Mouse (Mus musculus) neural tube, embryonic 14.5 days (tissue): ENCODE data around the gene Kcnk5. TPM values are rescaled to one million over a fixed set of nuclear protein-coding genes. Genes with fewer than 3 reads are reported as not detected.

Source experiments
- ATAC-seq: fragments of 200-750 bp; cut with Nextera tagmentation; 2 replicates; pipeline ENCODE4 v1.8.0; 2017; ENCODE audit warnings: low read depth, mild to moderate bottlenecking, moderate TSS enrichment, moderate library complexity
- H3K27ac ChIP-seq: fragments of 300-500 bp; sonication (generic); 2 replicates; pipeline ENCODE4 v1.5.1; 2014; ENCODE audit warnings: low read depth, mild to moderate bottlenecking, control low read depth, low read length, moderate library complexity, mixed read lengths
- H3K27me3 ChIP-seq: fragments of 300-500 bp; sonication (generic); 2 replicates; pipeline ENCODE4 v1.6.1; 2014; ENCODE audit warnings: low read length; ENCODE audit not compliant: control insufficient read depth, insufficient read depth
- H3K36me3 ChIP-seq: fragments of 300-500 bp; sonication (generic); 2 replicates; pipeline ENCODE4 v1.6.1; 2014; ENCODE audit warnings: low read length, mixed read lengths; ENCODE audit not compliant: control insufficient read depth, insufficient read depth
- H3K4me1 ChIP-seq: fragments of 300-500 bp; sonication (generic); 2 replicates; pipeline ENCODE4 v1.6.1; 2014; ENCODE audit warnings: low read length; ENCODE audit not compliant: control insufficient read depth, insufficient read depth
- H3K4me2 ChIP-seq: fragments of 300-500 bp; sonication (generic); 2 replicates; pipeline ENCODE4 v1.6.1; 2014; ENCODE audit warnings: mild to moderate bottlenecking, low read depth, low read length, control low read depth
- H3K4me3 ChIP-seq: fragments of 300-500 bp; sonication (generic); 2 replicates; pipeline ENCODE4 v1.5.1; 2014; ENCODE audit warnings: low read depth, low read length, control low read depth, mixed read lengths
- H3K9ac ChIP-seq: fragments of 300-500 bp; sonication (generic); replicated peaks from 2 replicates; pipeline ENCODE4 v1.6.1; 2014; ENCODE audit warnings: low read depth, mild to moderate bottlenecking, control low read depth, low read length, mixed read lengths
- H3K9me3 ChIP-seq: fragments of 300-500 bp; sonication (generic); 2 replicates; pipeline ENCODE4 v1.6.1; 2016; ENCODE audit warnings: low read length; ENCODE audit not compliant: control insufficient read depth
- WGBS: fragments of 180-500 bp; shearing (Covaris S2); extraction: QIAGEN DNeasy Blood & Tissue Kit; methylation state at CpG from one replicate; pipeline ENCODE4 v1.1.7; 2014; 5-methylcytosine and 5-hydroxymethylcytosine counted together
- polyA plus RNA-seq: library from polyadenylated mRNA; unstranded; fragments of >200 nt; fragmentation: Nextera tagmentation; extraction: Ambion mirVana; gene quantifications from 2 replicates; pipeline ENCODE4 v1.2.1, GENCODE M21; 2014

Kcnk5 gene
- polyA plus RNA-seq, 1 experiment from 2014 or later, result 0.32 TPM

DNA sequence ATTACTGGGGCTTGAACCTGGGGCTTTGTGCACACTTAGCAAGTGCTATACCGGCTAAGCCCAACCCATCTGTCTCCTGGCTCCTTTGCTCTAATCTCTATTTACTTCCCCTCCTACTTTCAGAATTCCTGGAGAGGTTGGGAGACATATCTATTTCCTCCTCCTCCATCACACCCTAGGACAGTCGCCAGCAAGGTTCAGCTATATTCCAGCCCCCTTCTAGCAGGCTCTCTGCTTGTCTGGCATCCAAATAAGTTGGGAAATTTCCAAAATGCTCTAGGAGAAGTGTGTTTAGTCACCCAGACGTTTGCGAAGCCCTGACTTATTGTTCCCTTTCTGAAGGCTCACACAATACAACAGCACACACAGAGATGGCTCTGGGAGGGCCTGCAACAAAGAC, 78.4 kb downstream of the Kcnk5 start:
- Histone ChIP-seq H3K4me3 (no peak overlapping the region), H3K4me1 (no peaks in the 10 kb centered on the region), H3K27ac (no peak overlapping the region), H3K27me3 (no peaks in the 10 kb centered on the region), H3K9ac (no peak overlapping the region), H3K36me3 (no peaks in the 10 kb centered on the region), H3K4me2 (no peak overlapping the region), H3K9me3 (no peaks in the 10 kb centered on the region)
- no peak for ATAC-seq
- 52% methylated on average over 4 of the region's 4 CpGs for WGBS

DNA sequence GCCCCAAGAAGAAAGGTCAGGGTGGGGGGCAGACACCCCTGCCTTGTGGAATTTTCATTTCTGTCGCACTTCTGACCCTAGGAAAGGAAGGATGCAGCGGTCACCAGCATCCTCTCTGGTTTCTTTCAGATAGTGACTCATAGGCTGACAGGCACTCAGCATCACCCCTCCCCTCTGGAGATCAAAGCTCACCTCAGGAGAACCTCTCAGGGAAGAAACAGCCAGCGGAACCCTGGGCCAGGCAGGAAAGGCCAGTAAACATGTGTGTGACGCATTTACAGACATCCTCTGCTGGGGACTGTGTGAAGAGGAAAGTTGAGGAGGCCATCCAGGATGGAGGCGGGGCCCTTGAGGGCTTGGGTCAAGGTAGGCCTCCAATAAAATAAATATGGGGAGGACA, 83.5 kb downstream of the Kcnk5 start:
- Histone ChIP-seq H3K4me1 (no peaks in the 10 kb centered on the region), H3K4me2 (no peak overlapping the region), H3K4me3 (no peak overlapping the region), H3K27me3 (no peaks in the 10 kb centered on the region), H3K36me3 (no peaks in the 10 kb centered on the region), H3K9me3 (no peaks in the 10 kb centered on the region), H3K27ac (no peak overlapping the region), H3K9ac (no peak overlapping the region)
- no peak for ATAC-seq
- 61% methylated on average over 5 of the region's 5 CpGs for WGBS

DNA sequence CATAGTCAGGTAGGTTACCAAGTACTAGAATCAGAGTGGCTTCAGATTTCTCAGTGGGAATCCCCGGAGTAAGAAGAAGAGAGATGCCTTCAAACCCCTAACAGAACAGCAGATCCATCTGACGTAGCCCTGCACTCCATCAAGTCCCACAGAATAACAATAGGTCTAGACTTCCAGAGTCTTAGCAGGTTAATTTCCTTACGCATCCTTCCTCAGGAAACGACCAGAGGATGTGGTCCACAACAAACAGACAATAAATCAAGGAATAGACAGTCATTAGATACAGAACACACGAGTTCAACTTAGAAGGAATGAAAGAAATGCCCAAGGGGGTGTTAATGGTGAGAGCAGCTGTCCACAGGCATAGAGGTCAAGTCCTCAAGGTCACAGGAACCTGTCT, 86.7 kb downstream of the Kcnk5 start:
- Histone ChIP-seq H3K4me3 (no peak overlapping the region), H3K4me1 (no peaks in the 10 kb centered on the region), H3K4me2 (no peak overlapping the region), H3K27me3 (no peaks in the 10 kb centered on the region), H3K36me3 (no peaks in the 10 kb centered on the region), H3K27ac (no peak overlapping the region), H3K9ac (no peak overlapping the region), H3K9me3 (no peaks in the 10 kb centered on the region)
- 49% methylated on average over 5 of the region's 5 CpGs for WGBS
- no peak for ATAC-seq

DNA sequence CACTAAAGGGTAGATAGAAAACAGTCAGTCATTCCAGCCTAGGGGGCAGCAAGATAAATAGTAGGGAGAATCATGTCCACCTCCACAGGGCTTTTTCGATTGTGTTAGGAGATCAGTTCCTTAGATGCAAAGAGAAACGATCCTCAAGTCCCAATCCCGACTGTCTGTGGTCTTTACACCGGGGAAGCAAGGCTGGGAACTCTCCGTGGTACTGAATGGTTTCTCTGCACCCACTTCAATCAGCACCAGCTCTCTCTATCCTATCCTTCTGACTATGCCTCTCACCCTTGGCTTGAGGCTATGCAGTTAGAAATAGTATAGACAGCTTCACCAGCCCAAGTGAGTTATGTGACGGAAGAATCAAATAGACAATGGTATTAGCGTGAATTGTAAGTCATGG, 88.1 kb downstream of the Kcnk5 start:
- no peak overlapping the region for H3K9ac ChIP-seq
- H3K4me1 ChIP-seq, result no peaks in the 10 kb centered on the region
- no peak overlapping the region for H3K4me3 ChIP-seq
- H3K36me3 ChIP-seq, result no peaks in the 10 kb centered on the region
- no peak overlapping the region for H3K4me2 ChIP-seq
- no peak overlapping the region for H3K27ac ChIP-seq
- H3K27me3 ChIP-seq, result no peaks in the 10 kb centered on the region
- no peak for ATAC-seq
- WGBS, result 20% methylated on average over 7 of the region's 7 CpGs
- no peaks in the 10 kb centered on the region for H3K9me3 ChIP-seq

Other genes starting within 250 kb of the Kcnk5 start
- 338 and 451 TPM in 2 replicates for gene Gng2, start 204.2 kb downstream of the Kcnk5 start, polyA plus RNA-seq
- gene Saysd1, start 43.3 kb downstream of the Kcnk5 start, polyA plus RNA-seq, result 15.5 and 16.0 TPM in 2 replicates
- gene Kcnk16, start 87.4 kb upstream of the Kcnk5 start, polyA plus RNA-seq, result not detected in 2 replicates
- 9.8 and 10.5 TPM in 2 replicates for gene Nudt13, start 112.9 kb upstream of the Kcnk5 start, polyA plus RNA-seq
- 59.2 and 60.6 TPM in 2 replicates for gene Ecd, start 166.3 kb upstream of the Kcnk5 start, polyA plus RNA-seq
- 45.4 and 48.4 TPM in 2 replicates for gene Fam149b, start 166.4 kb upstream of the Kcnk5 start, polyA plus RNA-seq
- 73.8 and 111 TPM in 2 replicates for gene Dnajc9, start 207.1 kb upstream of the Kcnk5 start, polyA plus RNA-seq
- 65.2 and 71.2 TPM in 2 replicates for gene Mrps16, start 211.8 kb upstream of the Kcnk5 start, polyA plus RNA-seq